25 mouse cellular contexts compared by ENCODE assay signal in the genomic region with DNA sequence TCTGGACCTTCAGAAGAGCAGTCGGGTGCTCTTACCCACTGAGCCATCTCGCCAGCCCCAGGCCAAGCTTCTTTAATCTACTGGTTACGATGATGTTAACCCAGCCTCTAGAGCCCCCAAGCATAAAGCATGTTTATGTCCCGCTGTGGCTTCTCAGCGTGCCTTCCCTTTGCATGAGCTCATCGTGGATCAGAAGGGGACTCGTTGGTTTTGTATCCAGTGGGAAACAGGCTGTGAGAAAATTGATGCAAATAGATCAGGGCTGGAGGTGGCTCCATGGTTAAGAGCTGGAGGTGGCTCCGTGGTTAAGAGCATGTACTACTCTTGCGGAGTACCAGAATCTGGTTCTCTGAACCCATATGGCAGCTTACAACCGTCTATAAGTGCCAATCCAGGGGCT.
"Had no signal": no experiment of that assay in that cellular context is flagged by ENCODE, and none has a peak within 500 bp of the region (broad histone marks: within the 10 kb centered on the region; RNA-seq: fewer than 3 reads in every experiment).

No protein-coding gene starts in this region.

- ATAC-seq: hindbrain, embryonic 16.5 days; inflammation-experienced regulatory T-cells, adult 6 months; intestine, embryonic 16.5 days; liver, embryonic 12.5 days had no signal

- H3K9me3 ChIP-seq: heart, embryonic 10.5 days; heart, embryonic 12.5 days; hindbrain, embryonic 13.5 days; limb, embryonic 13.5 days; limb, embryonic 15.5 days; liver, embryonic 12.5 days had no signal

- DNase-seq: gastrocnemius, adult 2 months; gastrocnemius, postnatal 10 days; gastrocnemius, postnatal 25 days; heart, adult 2 months; heart, postnatal 10 days; heart, postnatal 4 days; kidney, adult 11 months; kidney, adult 2 months; kidney, adult 9 months; kidney, postnatal 14 days; kidney, postnatal 36 days; layer of hippocampus, adult 9-11 months; layer of hippocampus, postnatal 36 days; left cerebral cortex, postnatal 4 days had no signal

- H3K4me3 ChIP-seq: gastrocnemius, adult 2 months; heart, adult 2 months; heart, embryonic 10.5 days; heart, embryonic 12.5 days; hindbrain, embryonic 13.5 days; limb, embryonic 13.5 days; limb, embryonic 15.5 days; liver, embryonic 12.5 days had no signal

- H3K4me2 ChIP-seq: heart, embryonic 12.5 days; hindbrain, embryonic 13.5 days; limb, embryonic 13.5 days; limb, embryonic 15.5 days; liver, embryonic 12.5 days had no signal

- H3K27me3 ChIP-seq: heart, embryonic 12.5 days; hindbrain, embryonic 13.5 days; limb, embryonic 13.5 days; limb, embryonic 15.5 days; liver, embryonic 12.5 days had no signal

- H3K27ac ChIP-seq: gastrocnemius, adult 2 months; heart, adult 2 months; heart, embryonic 10.5 days; hindbrain, embryonic 13.5 days; kidney, postnatal 0 days; limb, embryonic 13.5 days; limb, embryonic 15.5 days; liver, embryonic 12.5 days; liver, embryonic 14.5 days had no signal

- H3K9ac ChIP-seq: heart, embryonic 12.5 days; hindbrain, embryonic 13.5 days; limb, embryonic 13.5 days; limb, embryonic 15.5 days; liver, embryonic 12.5 days; liver, embryonic 14.5 days had no signal

- H3K36me3 ChIP-seq: hindbrain, embryonic 13.5 days; limb, embryonic 13.5 days; limb, embryonic 15.5 days; liver, embryonic 12.5 days had no signal

- H3K4me1 ChIP-seq: heart, embryonic 12.5 days; hindbrain, embryonic 13.5 days; limb, embryonic 15.5 days; liver, embryonic 12.5 days had no signal
